Mouse (Mus musculus) olfactory bulb, adult 2 months (tissue): Measurements from ENCODE around the gene Asb8.

ENCODE experiments used
- CTCF ChIP-seq: fragments of 200-500 bp; IDR thresholded peaks from 2 replicates; pipeline ENCODE4 v1.5.1; 2012; ENCODE audit warnings: low read depth, mild to moderate bottlenecking, low read length, moderate library complexity; ENCODE audit not compliant: insufficient read depth
- POLR2A ChIP-seq: fragments of 200-500 bp; IDR thresholded peaks from 2 replicates; pipeline ENCODE4 v1.6.1; 2012; ENCODE audit warnings: mild to moderate bottlenecking, low read depth, low read length, moderate library complexity; ENCODE audit not compliant: insufficient read depth

- no peak for TF ChIP-seq CTCF
- no peak for TF ChIP-seq POLR2A
Measured at GRCm38 (mm10) chr15:98181856-98182570, 16.6 kb upstream of the Asb8 start.
